Mouse (Mus musculus) right cerebral cortex, postnatal 10 days (tissue): ENCODE data around the gene Slc35b3.

Source experiments
- DNase-seq, 2 experiments: peaks; one replicate each; pipeline ENCODE4 v3.0.0; 2021; ENCODE audit warnings: low spot score in 2 of 2

Slc35b3 gene

GRCm38 (mm10) chr13:38960063-38961050 lies at the start of gene Slc35b3:
Gene Slc35b3, minus strand, starts transcription at chr13:38960875.
- peak; percentile 85 to 88 for DNase-seq

GRCm38 (mm10) chr13:39010280-39010679 lies 49.6 kb upstream of the Slc35b3 start:
- no peak for DNase-seq

GRCm38 (mm10) chr13:39003101-39003762 lies 42.6 kb upstream of the Slc35b3 start:
- no peak for DNase-seq

GRCm38 (mm10) chr13:39002424-39002823 lies 41.7 kb upstream of the Slc35b3 start:
- no peak for DNase-seq

DNA sequence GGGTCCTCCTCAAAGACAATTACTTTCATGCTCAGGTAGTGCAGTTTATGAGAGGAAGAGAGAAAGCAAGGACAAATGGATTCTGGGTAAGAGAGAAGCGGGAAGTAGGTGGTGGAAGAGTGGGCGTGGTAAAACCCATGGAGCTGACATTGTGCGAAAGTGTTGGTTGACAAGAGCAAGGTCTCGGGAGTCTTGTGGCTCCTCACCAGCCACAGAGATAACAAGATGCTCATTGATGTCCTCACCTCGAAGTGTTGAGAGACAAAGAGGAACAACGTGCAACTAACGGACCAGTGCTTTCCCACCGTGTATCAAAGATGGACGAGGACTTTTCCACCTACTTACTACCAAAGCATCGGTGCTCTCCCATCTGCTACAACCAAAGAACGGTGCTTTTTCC lies 40.8 kb upstream of the Slc35b3 start:
- no peak for DNase-seq

DNA sequence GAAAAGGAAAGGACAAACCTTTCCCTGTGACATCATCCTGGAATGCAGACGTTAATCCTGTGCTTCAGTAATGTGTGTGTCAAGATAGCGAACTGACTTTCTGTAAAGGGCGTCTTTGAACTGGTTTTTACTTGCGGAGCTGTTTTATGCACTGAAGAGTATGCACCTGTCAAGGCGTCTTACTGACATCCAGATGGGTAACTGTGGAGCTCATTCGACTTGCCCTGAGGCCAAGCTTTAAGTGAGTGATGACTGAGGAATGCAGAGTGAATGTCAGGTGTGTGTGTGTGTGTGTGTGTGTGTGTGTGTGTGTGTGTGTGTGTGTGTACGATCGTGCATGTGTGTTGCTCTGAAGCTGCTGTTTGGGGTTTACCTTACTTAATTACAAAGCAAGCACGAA lies 38.3 kb upstream of the Slc35b3 start:
- no peak for DNase-seq

- DNase-seq: peak; percentile 63 to 72
These were observed 31.9 kb upstream of the Slc35b3 start for GRCm38 (mm10) chr13:38992529-38992928.

GRCm38 (mm10) chr13:38983751-38984150 lies 23.1 kb upstream of the Slc35b3 start:
- no peak for DNase-seq

DNA sequence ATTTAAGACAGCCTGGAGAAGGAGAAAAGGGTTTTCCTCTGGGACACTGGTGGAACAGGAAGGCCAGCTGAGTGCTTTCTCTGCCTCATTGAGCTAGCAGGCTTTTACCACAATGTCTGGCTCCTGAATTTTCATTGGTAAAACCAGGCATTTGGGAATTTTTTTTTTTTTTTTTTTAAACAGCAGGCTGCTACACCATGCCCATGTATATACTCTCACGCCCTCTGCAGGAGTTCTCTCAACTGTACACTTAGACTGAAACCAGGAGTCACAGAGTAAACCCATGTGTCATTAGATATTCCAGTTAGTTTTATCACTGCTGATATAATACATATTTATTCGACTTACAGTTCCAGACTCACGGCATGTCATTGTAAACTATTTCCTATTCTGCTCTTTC lies 20.2 kb upstream of the Slc35b3 start:
- DNase-seq: no peak

DNA sequence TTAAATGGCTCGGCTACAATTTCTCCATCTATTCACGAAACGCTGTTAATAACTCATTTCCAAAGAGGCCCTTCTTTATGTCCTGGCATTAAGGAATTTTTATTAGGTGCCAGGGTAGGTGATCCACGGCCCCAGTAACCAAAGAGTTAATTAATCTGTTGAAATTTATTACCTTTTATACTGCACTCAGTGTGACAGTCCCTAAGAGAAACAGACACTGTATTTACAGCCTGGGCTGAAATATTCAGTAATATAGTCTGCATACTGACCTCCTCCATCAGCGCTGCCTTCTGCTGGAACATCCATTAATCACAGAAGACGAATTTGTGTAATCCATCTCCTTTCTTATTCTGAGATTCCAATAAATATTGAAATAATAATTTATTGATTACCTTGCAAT lies 16.3 kb upstream of the Slc35b3 start:
- no peak for DNase-seq

DNA sequence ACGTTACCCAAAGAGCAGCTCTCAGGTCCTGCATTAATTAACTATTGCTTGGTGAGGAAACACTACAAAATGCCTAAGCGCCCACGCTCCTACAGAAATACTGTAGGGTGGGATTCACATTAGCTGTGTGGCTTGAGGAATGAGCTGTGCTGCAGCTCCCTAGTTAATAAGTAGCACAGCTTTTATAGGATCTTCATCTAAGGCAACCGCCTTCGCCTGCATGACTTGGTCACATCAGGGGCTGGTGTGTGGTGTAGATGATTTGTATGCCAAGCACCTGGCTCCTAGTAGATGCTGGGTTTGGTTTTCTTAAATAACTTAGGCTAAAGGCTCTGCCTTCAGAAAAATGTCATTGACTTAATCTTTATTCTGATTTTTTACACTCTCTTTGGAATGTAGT lies 15.2 kb upstream of the Slc35b3 start:
- DNase-seq: no peak

DNA sequence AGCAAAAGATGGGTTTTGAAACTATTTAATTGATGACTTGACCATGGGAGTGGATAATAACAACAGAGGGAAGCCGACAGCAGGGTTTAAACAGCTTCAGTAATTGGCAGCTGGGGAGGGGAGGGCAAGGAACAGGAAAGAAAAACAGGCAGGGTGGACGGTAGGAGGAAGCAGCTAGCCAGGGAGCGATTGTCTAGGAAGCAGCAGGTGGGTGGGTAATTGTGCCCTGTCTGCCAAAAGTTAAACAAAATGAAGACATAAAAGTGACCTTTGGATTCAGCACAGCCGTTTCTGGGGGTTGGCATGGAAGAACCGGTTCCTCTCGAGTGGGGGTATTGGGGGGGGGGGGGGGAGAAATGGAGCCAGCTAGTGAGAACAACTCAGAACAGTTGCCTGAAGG lies 11.9 kb upstream of the Slc35b3 start:
- no peak for DNase-seq

GRCm38 (mm10) chr13:38971047-38971446 lies 10.4 kb upstream of the Slc35b3 start:
- no peak for DNase-seq

DNA sequence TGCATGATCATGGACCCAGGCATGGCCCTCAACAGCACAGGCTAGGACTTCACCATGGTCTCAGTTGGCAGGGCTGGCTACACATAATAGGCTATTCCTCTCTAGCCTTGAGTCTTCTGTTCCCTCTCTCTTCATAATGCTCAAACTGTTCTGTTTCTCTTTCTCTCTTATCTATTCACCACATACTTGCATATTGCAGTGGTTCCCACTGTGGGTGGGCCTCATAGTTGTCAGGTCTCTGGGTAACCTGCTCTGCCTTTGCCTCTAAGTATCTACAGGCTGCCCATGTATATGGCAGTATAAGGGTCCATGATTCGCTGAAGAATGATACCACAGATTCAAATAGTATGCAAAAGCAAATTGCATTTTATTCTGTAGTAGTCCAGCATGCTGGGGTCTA lies 6.8 kb upstream of the Slc35b3 start:
- no peak for DNase-seq

DNA sequence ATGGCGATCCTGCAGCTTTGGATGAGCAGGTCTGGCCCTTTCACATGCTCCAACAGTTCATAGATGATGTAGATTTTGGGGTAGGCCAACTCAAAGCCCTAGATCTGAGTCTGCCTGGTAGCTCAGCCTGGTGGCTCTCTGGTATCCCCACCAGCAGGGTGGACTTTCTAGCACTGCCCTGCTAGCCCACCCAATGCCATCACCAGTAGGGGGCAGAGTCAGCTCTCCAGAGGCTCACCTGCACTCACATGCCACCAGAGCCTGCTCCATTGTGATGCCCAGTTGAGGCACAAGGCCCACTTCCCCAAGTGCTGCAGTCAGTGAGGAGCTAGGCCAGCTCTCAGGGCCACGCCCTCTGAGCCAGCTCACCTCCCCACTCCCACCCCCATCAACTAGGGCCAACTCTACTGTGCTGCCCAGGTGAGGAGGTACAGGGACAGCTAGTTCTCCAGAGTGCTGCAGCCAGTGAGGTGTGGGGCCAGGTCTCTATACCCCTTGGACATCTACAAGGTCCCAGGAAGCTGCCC lies 6.3 kb upstream of the Slc35b3 start:
- DNase-seq: no peak

DNA sequence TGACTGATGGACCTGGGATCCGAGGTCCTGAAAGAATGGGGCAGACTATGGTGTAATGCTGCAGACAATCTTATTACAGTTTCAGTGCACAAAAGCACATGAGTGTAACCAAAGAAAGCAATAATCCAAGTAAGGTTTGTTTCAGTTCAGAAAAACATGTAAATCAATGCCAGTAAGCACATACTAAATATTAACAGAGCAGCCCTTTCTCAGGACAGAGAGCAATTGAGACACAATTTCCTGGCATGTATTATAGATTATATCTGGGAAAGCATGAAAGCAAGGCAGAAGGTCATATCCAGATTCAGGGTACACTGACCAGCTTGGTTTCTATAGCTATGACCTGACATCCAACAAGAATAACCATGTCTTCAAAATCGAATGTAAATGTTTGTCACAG lies 2.1 kb upstream of the Slc35b3 start:
- DNase-seq: no peak

- DNase-seq: no peak
These were observed 2.6 kb downstream of the Slc35b3 start for GRCm38 (mm10) chr13:38958037-38958436.

- no peak for DNase-seq
These were observed 14.2 kb downstream of the Slc35b3 start for GRCm38 (mm10) chr13:38946296-38947012.

DNA sequence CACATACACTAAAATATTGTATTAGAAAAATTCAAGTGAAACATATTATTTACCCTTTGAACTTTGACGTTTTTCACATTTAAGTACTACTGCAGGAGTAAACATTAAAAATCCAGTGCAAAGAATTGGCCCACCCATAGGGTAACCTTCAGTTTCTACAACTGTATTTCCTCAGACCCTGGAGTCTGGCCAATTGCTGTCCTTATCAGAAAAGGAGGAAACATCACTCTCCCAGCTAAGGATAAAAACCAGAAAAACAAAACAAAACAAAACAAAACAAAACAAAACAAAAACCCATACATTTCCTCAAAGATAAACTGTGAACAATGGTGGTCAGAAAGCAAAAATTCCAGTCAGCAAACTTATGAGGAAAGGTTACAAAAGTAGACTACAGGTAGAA lies 14.9 kb downstream of the Slc35b3 start:
- DNase-seq: no peak

DNA sequence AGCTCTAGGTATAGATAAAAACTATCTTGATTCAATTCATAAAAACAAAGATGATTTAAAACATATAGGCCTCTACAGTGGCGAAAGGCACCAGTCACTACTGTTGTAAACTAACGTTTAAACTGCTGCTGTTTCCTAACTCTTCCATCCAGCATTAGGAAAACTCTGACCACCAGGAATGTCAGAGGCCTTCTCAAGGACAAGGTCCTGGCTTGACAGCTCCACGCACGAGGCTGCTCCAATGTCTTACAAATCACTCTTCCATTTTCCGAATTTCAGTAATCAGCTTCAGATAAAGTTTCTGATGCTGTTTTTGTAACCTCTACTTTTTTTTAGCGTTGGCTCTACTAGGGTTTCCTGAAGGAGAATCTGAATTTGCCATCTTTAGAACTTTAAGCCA lies 15.7 kb downstream of the Slc35b3 start:
- no peak for DNase-seq

- no peak for DNase-seq
These were observed 18.9 kb downstream of the Slc35b3 start for GRCm38 (mm10) chr13:38941786-38942185.

DNA sequence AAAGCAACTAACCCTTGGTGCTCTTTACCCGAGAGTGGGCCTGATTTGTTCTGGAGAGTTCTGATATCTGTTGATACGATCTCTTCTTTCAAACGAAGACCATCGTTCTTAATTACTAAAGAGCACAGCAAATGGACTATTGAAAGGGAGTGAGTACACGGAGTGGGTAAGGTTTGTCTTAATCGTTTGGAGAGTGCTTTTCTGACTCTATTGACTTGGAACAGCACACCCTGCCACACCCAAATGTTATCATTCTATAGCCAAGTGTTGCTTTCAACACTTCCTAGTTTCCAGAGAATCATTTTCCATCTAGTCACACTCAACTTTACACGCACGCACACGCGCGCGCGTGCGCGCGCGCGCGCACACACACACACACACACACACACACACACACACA lies 19.4 kb downstream of the Slc35b3 start:
- DNase-seq: no peak
